Mouse (Mus musculus) left cerebral cortex, postnatal 14 days (tissue): ENCODE results near the gene Fzd7. TPM values are rescaled to one million over a fixed set of nuclear protein-coding genes. Genes with fewer than 3 reads are reported as not detected.
"Not testable (repeated sequence)": the region's sequence is repeated elsewhere in the genome, so short reads cannot be mapped to it uniquely, and the experiment has no call there.

ENCODE experiments used
- DNase-seq, 2 experiments: peaks; one replicate each; pipeline ENCODE4 v3.0.0; 2021 to 2022; ENCODE audit warnings: low spot score in 2 of 2, mixed read lengths in 1 of 2
- intact Hi-C: fragments of 180-260 bp; cut with DNase I; formaldehyde crosslinking; loops from one replicate; pipeline ENCODE4 v1.15.1; 2025
- long read RNA-seq, 2 experiments: library from polyadenylated mRNA; stranded (forward); transcript quantifications; one replicate each; pipeline ENCODE4 v2.0.0; 2021
- total RNA-seq, 2 experiments: library from RNA; stranded (reverse); gene quantifications; 2 replicates each; pipeline ENCODE4 v1.2.3; 2021

Gene Fzd7
- total RNA-seq, result 1 to 10 TPM; 5.6 to 6.0 TPM
- long read RNA-seq, experiment 1, full-length matches to known transcripts, result 2 of 2 reads
- long read RNA-seq, experiment 1, partial matches to known transcripts, result 0 of 2 reads
- long read RNA-seq, experiment 1, other reads (novel, unspliced or antisense), result 0 of 2 reads
- long read RNA-seq, experiment 2, full-length matches to known transcripts, result 6 of 6 reads
- long read RNA-seq, experiment 2, partial matches to known transcripts, result 0 of 6 reads
- long read RNA-seq, experiment 2, other reads (novel, unspliced or antisense), result 0 of 6 reads

DNA sequence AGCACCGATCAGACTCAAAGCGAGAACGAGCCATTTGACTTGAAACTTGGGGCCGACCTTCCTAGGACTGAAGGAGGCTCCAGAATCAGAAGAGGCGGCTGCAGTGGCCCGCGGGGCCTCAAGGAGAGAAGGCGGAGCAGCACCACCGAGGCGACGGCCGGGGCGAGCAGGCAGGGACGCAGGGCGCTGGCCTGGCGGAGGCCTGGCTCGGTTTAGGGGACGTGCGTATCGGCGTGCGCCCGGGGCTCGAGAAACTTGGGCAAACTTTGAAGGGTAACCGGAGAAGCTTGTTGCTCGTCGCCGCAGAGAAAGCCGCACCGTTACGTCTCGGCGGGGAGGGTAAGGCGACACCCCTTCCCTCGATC, at the start of gene Fzd7:
Gene Fzd7 (plus strand): TSS at position 94 of the 365 bp plus-strand sequence.
- DNase-seq, result no peak
- intact Hi-C loops, result loop anchor here (5.0 kb wide), 1 partner anchor 165 kb away; no protein-coding TSS in a partner anchor

DNA sequence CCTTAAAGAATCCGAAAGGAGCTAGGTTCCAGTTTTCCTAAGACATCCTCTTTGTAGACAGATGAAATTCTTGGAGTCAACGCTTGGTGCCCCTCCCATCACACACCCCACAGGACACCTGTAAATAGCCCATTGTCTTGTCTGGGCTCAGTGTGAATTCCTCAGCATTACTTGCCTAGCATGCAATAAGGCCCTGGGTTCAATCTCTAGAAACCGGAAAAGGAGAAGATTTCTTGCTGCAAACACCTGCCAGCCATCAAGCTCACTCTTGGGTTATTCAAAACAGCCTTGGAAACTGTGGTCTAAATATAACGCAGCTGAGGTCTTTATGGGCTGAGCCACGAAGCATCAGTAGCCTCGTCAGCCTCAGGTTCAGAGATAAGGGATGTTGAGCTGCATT, 48.9 kb upstream of the Fzd7 start:
- DNase-seq, result no peak
- intact Hi-C loops, result no loop called here

DNA sequence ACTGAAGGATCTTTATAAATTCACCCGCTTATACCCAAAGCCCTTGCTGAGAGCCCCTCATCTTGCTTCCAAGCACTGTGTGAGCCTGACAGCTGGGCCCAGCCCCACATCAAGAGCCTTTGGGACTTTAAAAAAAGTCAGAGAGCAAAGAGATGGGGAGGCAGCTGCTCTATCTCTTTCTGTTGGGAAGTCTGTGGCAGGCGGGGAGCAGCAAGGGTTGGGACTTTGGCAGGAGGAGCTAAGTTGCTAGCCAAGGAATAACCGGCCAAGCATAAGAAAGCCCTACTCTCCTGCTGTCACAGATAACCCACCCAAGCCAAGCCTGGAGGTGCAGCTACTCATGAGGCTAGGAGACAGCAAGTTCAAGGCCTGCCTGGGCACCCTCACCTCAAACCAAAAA, 48.2 kb upstream of the Fzd7 start:
- no peak for DNase-seq
- intact Hi-C loops, result no loop called here

DNA sequence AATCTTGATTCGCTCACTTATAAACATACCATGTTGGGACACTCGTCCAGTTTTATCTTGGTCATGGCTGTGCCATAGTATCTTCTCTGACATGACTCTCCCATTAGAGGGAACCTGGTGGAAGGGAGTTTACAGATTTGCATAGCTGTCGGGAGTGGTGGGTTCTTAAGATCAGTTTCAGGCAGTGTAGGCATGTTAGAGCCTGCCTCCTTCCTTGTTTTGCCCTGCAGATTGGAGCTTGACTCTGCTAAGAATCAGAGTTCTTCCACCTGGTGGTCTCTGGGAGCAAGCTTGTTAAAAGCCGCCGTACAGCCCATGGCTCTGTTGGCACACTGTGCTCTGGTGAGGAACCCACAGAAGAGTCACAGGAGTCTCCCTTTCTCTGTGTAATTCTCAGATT, 47.0 kb upstream of the Fzd7 start:
- no peak for DNase-seq
- intact Hi-C loops, result no loop called here

DNA sequence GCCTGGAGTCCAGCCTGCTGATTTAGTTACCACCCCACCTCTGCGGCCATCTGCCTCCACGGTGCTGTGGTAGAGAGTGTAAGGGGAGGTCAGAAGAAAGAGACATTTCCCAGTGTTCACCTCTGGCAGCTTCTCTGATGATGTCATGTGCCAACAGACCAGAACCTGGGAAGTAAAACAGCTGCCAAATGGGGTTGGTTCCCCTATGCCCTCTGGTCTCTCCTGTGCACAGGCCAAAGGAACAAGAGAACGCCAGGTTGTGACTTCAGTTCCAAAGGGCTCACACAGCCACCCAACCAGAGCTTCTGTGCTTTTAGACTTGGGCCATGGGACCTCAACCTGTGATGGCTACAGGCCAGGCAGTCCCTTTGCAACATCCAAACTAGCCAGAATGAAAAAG, 45.9 kb upstream of the Fzd7 start:
- intact Hi-C loops, result no loop called here
- DNase-seq, result no peak

DNA sequence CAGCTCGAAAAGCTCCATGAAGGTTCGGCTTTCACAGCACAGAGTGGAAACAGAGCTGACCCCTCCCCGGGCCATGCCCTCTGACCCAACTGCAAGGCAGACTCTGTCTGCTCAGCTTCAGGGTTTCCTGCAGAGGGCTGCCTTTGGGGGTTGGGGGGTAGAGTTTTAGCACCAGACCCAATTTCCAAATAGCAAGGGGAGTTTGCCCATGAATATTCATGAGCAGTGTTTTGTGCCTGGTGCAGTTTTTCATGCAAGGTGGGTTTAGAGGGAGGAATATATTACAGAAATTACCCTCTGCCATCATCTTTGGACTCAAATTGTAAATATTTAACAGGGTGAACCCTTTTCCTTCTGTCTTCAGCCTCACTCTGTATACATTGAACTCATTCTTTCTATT, 44.3 kb upstream of the Fzd7 start:
- no peak for DNase-seq
- intact Hi-C loops, result no loop called here

DNA sequence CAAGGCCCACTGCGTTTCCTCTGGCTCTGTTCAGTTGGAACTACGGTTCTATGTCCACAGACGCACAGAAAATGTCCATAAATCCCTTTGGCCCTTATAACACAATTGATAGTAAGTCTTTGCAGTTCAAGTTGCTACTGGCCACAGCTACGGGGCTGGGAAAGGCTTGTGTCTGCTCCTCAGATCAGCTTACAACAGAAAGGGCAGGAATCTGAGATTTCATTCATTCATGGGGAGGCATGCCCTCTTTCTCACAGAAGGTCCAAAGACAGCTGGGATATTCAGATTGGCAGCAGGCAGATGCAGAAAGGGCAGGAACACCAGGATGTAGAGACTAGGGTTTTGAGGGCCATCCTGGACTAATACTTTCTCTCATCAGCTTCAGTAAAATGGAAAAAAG, 43.9 kb upstream of the Fzd7 start:
- intact Hi-C loops, result no loop called here

DNA sequence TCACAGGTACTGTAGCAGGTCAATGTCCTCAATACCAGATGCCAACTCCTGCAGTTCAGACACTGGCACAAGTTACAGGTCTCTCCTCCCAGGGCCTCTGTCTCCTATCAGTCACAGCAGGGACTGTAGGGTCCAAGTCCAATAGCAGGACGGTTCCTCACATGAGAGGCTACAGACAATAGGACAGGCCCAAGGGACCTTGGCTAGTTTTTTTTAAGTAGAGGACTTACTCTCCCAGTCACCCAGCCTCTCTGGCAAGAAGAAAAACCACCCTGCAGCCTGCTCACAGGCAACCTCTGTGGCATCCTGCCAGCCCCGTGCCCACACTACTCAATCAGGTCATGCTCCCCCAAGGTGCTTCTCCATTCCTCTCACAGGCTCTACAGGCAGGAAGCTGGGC, 43.0 kb upstream of the Fzd7 start:
- no peak for DNase-seq
- intact Hi-C loops, result no loop called here

More for the DNA sequence above, 43.9 kb upstream of the Fzd7 start:
- no peak for DNase-seq

DNA sequence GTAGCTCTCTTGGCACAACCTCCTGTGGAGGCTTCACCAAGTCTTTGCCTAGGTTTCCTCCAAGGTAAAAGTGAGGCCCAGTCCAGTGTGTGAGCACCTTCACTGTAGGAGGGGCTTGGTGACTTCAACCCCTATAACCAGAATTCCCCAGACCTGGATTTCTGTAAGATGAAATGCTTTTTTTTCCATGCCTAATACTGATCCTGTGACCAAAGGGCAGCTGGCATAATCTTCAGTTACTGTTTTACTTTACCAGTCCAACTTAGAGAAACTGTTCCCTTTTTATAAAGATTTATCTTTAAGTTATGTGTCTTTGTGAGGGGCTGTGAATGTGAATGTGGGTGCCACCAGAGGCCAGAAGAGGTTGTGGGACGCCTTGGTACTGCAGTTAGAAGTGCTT, 42.3 kb upstream of the Fzd7 start:
- DNase-seq, result no peak
- intact Hi-C loops, result no loop called here

DNA sequence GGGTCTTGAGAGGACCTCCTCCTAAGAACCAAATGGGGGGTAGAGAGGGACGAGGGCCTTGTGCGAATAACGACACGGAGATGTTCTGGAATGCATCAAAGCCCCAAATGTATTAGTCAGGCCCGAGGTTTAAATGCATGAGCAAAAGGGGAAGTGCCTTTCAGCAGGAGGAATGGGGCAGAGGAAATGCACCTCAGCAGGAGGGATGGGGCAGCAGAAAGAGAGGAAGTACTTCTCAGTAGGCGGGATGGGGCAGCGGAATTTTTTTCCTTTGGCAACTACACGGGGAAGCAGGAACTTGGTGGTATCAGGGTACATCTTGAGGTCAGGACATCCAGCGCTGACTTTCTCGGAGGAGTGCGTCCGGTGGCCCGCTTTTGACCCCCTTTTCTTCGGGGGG, 39.5 kb upstream of the Fzd7 start:
- intact Hi-C loops, DNase-seq: not testable (repeated sequence)

DNA sequence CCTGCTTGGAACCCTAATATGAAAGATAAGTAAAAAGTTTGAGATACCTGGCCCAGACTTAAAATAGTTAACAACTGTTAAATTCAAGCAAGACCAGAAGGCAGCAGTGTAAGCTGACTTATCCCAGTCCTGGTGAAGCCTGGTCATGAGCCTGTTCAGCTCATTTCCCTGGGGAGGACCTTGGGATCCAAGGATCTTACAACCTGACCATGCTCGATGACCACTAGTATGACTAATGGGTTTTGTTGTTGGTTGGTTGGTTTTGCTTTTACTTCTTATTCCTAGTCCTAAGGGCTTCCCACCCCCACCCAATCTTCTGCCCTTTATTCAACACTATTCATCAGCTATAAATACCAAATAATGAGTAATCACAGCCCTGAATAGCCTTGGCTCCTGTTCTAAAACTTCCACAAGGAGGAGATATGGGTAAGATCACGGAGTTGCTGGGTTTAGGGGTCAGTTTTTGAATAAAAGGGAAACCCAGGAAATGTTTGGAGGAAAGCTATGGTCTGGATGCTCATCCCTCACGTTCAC, 38.0 kb upstream of the Fzd7 start:
- DNase-seq, result no peak
- intact Hi-C loops, result no loop called here

DNA sequence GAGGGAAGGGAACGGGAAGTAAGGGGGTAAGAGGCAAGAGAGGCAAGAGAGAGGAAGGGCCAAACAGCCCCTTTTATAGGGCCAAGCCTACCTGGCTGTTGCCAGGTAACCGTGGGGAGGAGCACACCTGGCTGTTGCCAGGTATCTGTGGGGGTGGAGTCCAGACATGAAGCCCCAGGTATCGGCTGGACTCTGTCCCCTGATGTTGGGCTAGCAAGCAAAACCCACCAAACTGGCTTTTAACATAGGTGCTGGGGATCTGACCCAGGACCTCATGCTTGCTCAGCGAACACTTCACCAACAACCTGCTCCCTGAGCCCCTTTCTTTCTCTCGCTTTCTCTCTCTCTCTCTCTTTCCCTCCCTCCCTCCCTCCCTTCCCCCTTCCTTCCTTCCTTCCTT, 37.0 kb upstream of the Fzd7 start:
- intact Hi-C loops, result no loop called here
- DNase-seq, result no peak

DNA sequence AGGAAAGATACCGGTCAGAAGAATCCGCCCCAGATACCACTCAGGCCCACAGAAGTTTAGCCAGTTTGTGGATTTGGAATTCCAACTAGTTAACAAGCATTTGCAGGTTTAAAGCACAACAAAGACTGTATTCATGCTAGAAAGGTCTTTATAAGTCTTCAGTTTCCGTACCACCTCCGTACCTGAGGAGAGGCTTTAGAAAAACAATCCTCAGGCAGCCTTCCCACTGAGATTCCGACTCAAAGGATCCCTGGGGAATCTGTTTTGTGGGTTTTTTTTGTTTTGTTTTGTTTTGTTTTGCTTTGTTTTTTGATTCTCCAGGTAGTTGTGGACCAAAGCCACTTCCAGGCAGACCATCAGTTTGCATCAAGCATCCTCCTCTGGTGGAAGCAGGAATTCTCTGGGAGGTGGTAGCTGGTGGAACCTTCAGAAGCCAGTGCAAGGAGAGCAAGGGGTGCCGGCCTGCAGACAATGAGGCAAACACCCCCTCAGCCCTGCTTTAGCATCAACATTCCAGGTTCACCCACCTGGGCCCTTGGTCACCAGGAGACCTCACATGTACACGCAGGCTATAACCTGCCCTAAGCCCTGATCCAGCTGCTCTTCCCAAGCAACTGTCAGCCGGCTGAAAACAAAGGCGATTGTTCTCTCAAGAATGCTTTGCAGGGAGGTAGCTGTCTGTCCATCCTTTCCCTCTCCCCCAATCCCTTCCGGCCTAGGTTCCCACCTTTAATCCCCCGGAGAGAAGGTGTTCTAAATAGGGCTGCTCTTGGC, 33.5 kb upstream of the Fzd7 start:
- intact Hi-C loops, result no loop called here
- no peak for DNase-seq

DNA sequence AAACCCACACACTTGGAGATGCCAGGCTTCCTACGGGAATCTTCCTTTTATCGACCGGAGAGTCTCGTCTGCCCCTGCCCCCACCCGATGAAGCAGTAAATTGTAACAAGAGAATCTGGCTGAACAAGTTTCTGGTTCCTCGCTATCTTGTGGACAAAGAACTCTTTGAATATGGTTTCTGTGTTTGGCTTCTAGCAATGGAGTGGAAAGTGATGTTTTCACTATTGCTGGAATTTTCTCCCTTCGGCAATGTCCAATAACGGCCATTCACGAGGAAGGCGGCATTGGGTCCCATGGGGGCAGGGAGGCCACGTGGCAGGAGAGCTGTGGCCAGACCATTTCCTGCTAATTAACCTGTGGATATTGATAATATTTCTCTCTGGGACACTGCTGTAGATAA, 32.8 kb upstream of the Fzd7 start:
- intact Hi-C loops, result no loop called here

DNA sequence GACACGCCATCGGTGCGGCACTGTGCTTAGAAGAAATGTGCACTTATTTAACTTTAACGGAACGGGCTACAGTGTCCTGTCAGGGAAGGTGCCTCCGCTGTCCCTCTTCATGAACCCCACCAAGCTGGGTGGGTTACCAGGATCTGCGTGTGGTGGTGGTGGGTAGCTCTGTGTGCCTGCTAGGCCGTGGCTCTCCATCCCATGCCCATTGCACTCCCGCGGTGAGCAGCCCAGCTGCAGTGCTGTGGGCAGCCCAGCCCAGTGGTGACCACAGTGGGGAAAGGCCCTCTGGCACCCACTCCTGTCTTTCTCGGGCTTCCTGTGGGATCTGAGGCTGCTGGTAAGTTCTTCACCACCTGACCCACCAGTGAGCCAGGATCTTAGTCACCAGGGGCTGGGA, 31.3 kb upstream of the Fzd7 start:
- intact Hi-C loops, result no loop called here
- DNase-seq, result no peak

More for the DNA sequence above, 32.8 kb upstream of the Fzd7 start:
- no peak for DNase-seq

DNA sequence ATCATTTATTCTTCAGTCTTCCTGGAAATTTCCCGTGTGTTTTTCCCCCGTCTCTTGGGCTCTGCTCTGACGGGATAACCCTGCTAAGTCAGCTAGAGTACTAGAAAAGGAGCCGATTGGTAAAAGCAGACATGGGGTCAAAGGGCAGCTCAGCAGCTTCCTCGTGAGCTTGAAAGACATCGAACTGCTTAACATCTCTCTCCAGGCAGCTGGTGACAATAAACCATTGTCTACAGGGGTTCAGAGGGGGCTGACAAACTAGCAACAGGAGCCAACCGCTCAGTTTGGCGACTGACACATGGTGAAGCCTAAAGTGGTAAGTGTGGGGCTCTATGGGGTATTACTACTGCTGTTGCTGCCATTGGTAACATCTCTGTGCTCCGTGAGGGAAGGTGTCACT, 30.6 kb upstream of the Fzd7 start:
- intact Hi-C loops, result no loop called here
- no peak for DNase-seq

DNA sequence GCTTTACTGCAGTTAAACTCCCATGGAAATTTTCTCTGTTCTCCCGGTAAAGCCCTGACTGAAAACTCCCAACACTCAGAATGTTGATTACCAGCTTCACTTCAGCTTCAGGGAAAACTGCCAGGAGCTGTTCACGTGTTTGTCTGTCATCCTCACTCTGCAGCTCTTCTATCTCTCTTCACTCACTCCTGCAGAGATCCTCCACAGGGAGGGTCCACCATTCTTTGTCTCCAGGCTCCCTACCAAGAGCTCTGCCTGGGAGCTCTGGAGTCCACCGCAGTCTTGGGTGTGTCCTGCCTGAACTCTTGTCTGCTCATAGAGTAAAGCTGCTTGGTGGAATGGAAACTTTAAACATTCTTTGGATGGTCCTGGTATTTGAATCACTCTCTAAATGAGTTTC, 25.4 kb upstream of the Fzd7 start:
- peak in 1 of 2 experiments; percentile 23 for DNase-seq
- intact Hi-C loops, result no loop called here

DNA sequence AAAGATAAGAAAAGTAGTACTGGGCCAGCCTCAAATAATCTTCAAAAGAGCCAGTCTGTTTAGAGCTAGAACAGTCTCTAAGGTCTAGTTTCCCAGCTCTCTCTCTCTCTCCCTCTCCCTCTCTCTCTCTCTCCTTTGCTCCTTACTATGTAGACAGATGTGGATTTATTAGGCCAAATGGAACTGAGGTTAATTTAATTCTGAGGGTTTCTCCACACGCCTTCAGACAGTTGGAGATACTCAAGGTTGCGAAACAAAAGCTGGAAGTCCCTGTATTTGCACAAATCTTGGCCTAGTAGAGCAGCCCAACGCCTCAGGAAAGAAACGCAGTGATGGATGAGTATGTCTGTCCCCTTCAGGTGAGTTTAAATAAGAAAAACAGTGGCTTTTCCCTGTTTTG, 24.4 kb upstream of the Fzd7 start:
- DNase-seq, result no peak

DNA sequence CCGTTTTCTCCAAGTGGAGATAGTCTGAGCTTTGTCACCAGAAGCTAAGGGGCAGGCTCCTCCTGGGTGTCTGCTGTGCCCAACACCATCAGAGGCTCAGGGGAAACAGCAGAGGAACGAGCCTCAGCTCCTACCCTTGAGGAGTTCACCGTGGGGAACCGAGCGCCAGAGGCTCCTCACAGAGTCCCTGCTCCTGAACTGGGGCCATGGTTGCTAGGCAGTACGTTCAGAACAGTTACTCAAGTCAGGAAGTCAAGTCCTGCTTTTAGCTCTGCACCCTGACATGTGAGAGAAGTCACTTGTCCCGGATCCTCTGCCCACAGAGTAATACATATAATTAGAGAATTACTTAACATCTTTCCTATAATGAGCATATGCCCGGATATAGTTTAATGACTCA, 23.3 kb upstream of the Fzd7 start:
- DNase-seq, result no peak
- intact Hi-C loops, result no loop called here

More for the DNA sequence above, 24.4 kb upstream of the Fzd7 start:
- intact Hi-C loops, result no loop called here

DNA sequence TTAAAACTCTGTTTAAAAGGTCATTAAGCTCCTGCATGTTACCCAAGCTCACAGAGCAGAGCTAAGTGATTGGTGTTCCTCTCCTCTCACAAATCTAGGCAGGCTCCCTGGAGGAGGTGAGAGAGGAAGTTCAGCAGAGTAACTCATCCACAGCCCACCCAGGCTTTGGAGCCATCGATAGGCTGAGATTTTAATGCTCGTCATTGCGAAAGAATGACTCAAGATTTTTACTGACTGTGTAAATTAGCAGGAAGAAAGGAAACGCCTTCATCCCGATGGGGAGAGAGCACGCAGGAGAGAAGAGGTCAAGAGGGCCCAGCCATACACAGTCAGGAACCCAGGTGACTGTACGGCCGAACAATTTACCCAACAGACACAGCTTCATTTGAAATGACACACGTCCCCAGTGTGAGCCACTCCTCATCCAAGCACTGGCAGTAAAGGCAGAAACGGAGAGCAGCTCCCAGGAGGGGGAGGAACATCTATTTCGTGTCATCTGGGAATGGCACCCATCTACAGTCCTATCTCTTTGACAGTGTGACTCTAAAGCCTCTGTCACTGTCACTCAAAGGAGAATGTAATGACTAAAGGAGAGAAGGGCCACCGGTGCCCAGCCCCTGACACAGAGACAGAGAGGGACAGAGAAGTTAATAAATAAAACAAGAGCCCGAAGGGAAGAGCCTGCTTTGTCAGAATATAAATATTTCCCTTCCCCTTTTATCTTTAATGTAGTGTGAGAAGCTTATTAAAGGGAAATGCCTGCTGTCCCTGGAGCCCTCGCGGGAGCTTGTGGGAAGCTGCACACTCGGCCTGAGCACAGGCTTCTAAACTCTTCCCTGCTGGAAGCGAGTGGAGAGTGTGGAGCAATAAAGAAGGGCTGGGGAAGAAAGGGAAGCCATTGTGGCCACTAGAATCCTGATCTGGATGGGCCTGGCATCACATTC, 17.3 kb upstream of the Fzd7 start:
- intact Hi-C loops, result no loop called here
- no peak for DNase-seq
